Mouse (Mus musculus): ENCODE results near the gene Stpg2.

The Stpg2 gene

DNA sequence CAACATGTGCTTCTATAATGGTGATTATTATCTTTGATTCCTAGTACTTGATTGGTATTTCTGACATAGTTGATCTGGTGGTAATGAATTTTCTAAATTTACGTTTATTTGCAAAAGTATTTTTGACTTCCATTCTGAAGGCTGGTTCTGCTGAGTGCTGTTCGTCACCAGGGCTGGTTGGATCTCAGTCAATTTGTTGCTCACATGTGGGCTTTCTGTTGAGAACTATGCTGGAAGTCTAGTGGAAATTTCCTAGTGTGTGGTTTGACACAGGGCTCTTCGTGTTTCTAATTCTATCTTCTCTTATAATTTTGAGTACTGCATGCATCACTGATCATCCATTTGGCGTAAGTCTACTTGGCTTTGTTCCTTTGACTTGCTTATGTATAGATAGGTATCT is 504.3 kb downstream of the Stpg2 start:
- no peak overlapping the region for H3K4me3 ChIP-seq (replicated peaks; ENCODE audit: low read length)
- H3K9me3 ChIP-seq (ENCODE audit: low read length) = no peaks in the 10 kb centered on the region

DNA sequence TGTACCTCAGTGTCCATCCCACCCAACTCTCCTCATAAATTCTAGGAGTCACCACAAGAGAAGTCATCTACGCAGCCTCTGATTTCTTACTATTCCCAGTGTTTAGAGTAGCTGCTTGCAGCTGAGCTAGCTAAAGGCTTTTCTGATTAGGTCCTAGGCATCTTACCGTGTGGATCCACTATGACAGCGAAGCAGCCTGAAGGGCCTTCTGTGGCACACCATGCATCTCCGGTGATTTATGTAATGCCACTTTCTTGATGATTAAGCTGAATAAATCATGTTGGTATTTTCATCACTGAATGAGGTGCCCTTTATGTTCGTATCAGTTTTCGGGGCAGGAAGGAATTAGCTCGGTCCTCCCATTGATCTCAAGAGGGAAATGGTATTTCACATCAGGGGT is 523.3 kb downstream of the Stpg2 start:
- no peaks in the 10 kb centered on the region for H3K9me3 ChIP-seq (ENCODE audit: low read length)

More for the DNA sequence above, 504.3 kb downstream of the Stpg2 start:
- no peaks in the 10 kb centered on the region for H3K36me3 ChIP-seq (ENCODE audit: insufficient read depth, low read length)
- no peaks in the 10 kb centered on the region for H3K4me1 ChIP-seq (replicated peaks; ENCODE audit: low read depth, low read length)
- no peaks in the 10 kb centered on the region for H3K27me3 ChIP-seq (ENCODE audit: insufficient read depth, low read length)
- TF ChIP-seq POU5F1 (IDR thresholded peaks at IDR 0.05; ENCODE audit: borderline replicate concordance, low read length) (no peak), NANOG (IDR thresholded peaks at IDR 0.05; ENCODE audit: borderline replicate concordance, low read length) (no peak), CTCF (conservative IDR thresholded peaks at IDR 0.05; ENCODE audit: low read length) (no peak)

DNA sequence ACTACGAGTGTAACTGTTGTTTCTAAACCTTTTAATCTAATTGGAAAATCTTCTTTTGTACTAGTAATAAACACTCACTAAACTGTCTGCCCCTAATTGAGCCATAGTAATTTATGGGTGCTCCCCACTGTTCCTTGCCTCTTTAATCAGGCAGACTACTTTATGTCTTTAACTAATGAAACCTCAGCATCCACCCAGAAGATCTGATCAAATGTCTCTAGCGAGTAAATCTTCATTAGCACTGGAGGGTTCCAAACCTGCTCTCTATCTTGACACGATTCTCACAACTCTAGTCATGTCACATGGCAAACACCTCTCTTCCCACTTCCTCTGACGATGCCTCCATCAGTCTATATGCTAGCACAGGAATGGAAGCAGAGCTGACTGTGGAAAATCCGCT is 523.8 kb downstream of the Stpg2 start:
- Histone ChIP-seq H3K27me3 (ENCODE audit: insufficient read depth, low read length) (no peaks in the 10 kb centered on the region), H3K4me3 (replicated peaks; ENCODE audit: low read length) (no peak overlapping the region), H3K9me3 (ENCODE audit: low read length) (no peaks in the 10 kb centered on the region), H3K36me3 (ENCODE audit: insufficient read depth, low read length) (no peaks in the 10 kb centered on the region), H3K4me1 (replicated peaks; ENCODE audit: low read depth, low read length) (no peaks in the 10 kb centered on the region)
- no peak for TF ChIP-seq CTCF (conservative IDR thresholded peaks at IDR 0.05; ENCODE audit: low read length)
- TF ChIP-seq POU5F1 (IDR thresholded peaks at IDR 0.05; ENCODE audit: borderline replicate concordance, low read length) = no peak
- no peak for TF ChIP-seq NANOG (IDR thresholded peaks at IDR 0.05; ENCODE audit: borderline replicate concordance, low read length)

More for the DNA sequence above, 523.3 kb downstream of the Stpg2 start:
- Histone ChIP-seq H3K36me3 (ENCODE audit: insufficient read depth, low read length) (no peaks in the 10 kb centered on the region), H3K27me3 (ENCODE audit: insufficient read depth, low read length) (no peaks in the 10 kb centered on the region), H3K4me1 (replicated peaks; ENCODE audit: low read depth, low read length) (no peaks in the 10 kb centered on the region), H3K4me3 (replicated peaks; ENCODE audit: low read length) (no peak overlapping the region)
- TF ChIP-seq CTCF (conservative IDR thresholded peaks at IDR 0.05; ENCODE audit: low read length) (no peak), POU5F1 (IDR thresholded peaks at IDR 0.05; ENCODE audit: borderline replicate concordance, low read length) (no peak), NANOG (IDR thresholded peaks at IDR 0.05; ENCODE audit: borderline replicate concordance, low read length) (no peak)

DNA sequence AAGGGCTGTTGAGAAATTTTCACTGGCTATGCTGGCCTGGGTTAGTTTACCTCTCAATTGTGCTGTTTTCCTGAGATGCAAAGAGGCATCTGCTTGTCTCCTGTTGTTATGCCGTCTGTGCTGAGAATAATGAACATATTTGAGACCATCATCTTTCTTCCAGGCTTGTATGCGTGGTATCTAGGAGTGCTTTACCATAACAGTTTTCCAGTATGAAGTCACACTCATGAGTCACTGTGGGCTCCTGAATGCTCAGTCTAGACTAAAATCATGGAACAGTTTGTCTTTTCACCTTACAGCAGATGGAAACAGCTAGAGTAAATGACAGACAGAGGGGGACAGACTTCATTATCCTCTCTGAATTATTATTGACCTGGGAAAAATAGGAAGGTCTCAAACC is 527.7 kb downstream of the Stpg2 start:
- H3K36me3 ChIP-seq (ENCODE audit: insufficient read depth, low read length) = no peaks in the 10 kb centered on the region
- TF ChIP-seq CTCF (conservative IDR thresholded peaks at IDR 0.05; ENCODE audit: low read length) (no peak), POU5F1 (IDR thresholded peaks at IDR 0.05; ENCODE audit: borderline replicate concordance, low read length) (no peak), NANOG (IDR thresholded peaks at IDR 0.05; ENCODE audit: borderline replicate concordance, low read length) (no peak)
- H3K4me3 ChIP-seq (replicated peaks; ENCODE audit: low read length) = no peak overlapping the region
- no peaks in the 10 kb centered on the region for H3K4me1 ChIP-seq (replicated peaks; ENCODE audit: low read depth, low read length)
- H3K27me3 ChIP-seq (ENCODE audit: insufficient read depth, low read length) = no peaks in the 10 kb centered on the region
- no peaks in the 10 kb centered on the region for H3K9me3 ChIP-seq (ENCODE audit: low read length)

DNA sequence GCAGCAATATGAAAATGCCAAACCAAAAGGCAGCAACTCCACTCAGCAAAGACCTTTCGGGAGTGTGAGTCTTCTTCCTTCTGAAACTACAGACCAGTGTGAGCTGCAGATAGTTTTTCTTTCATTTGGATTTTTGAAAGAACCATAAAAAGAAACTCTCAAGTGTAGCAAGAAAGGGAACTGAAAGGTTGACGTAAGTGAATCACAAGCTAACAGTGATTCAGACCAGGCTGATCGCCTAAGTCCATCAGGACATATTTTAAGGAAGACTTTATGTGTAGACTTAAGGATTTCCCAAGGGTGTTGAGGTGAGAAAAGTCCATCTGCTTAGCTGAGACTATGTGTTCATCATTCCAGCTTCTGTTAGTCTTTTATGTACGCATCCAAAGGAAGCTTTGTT is 533.9 kb downstream of the Stpg2 start:
- H3K4me3 ChIP-seq (replicated peaks; ENCODE audit: low read length) = no peak overlapping the region
- no peaks in the 10 kb centered on the region for H3K4me1 ChIP-seq (replicated peaks; ENCODE audit: low read depth, low read length)
- no peak for TF ChIP-seq POU5F1 (IDR thresholded peaks at IDR 0.05; ENCODE audit: borderline replicate concordance, low read length)
- TF ChIP-seq NANOG (IDR thresholded peaks at IDR 0.05; ENCODE audit: borderline replicate concordance, low read length) = no peak
- no peak for TF ChIP-seq CTCF (conservative IDR thresholded peaks at IDR 0.05; ENCODE audit: low read length)
- peaks cover 12% of the 10 kb centered on the region for H3K9me3 ChIP-seq (ENCODE audit: low read length)
- H3K27me3 ChIP-seq (ENCODE audit: insufficient read depth, low read length) = no peaks in the 10 kb centered on the region
- no peaks in the 10 kb centered on the region for H3K36me3 ChIP-seq (ENCODE audit: insufficient read depth, low read length)
